Mouse (Mus musculus) forebrain, embryonic 14.5 days (tissue): ENCODE measurements around the gene Ninl. TPM values are rescaled to one million over a fixed set of nuclear protein-coding genes. Genes with fewer than 3 reads are reported as not detected.
"Not testable (repeated sequence)": the region's sequence is repeated elsewhere in the genome, so short reads cannot be mapped to it uniquely, and the experiment has no call there.

Source experiments
- ATAC-seq: fragments of 200-750 bp; cut with Nextera tagmentation; 2 replicates; pipeline ENCODE4 v1.8.0; 2017; ENCODE audit warnings: mild to moderate bottlenecking, moderate library complexity
- DNase-seq: peaks from one replicate; pipeline ENCODE4 v3.0.0-alpha.2; 2015; ENCODE audit warnings: low spot score
- H3K27ac ChIP-seq: fragments of 300-500 bp; sonication (generic); 2 replicates; pipeline ENCODE4 v1.5.1; 2014; ENCODE audit warnings: low read depth, mild to moderate bottlenecking, control low read depth, low read length, moderate library complexity
- H3K27me3 ChIP-seq: fragments of 300-500 bp; sonication (generic); replicated peaks from 2 replicates; pipeline ENCODE4 v1.6.1; 2014; ENCODE audit warnings: low read length, control low read depth, mixed read lengths; ENCODE audit not compliant: control insufficient read depth, insufficient read depth
- H3K36me3 ChIP-seq: fragments of 300-500 bp; sonication (generic); 2 replicates; pipeline ENCODE4 v1.6.1; 2014; ENCODE audit warnings: low read length, control low read depth; ENCODE audit not compliant: control insufficient read depth, insufficient read depth
- H3K4me1 ChIP-seq: fragments of 300-500 bp; sonication (generic); 2 replicates; pipeline ENCODE4 v1.6.1; 2014; ENCODE audit warnings: antibody characterized with exemption, low read length, control low read depth; ENCODE audit not compliant: control insufficient read depth, insufficient read depth
- H3K4me2 ChIP-seq: fragments of 300-500 bp; sonication (generic); 2 replicates; pipeline ENCODE4 v1.6.1; 2014; ENCODE audit warnings: mild to moderate bottlenecking, control low read depth, low read length
- H3K4me3 ChIP-seq: fragments of 300-500 bp; sonication (generic); 2 replicates; pipeline ENCODE4 v1.5.1; 2014; ENCODE audit warnings: low read depth, low read length, control low read depth
- H3K9ac ChIP-seq: fragments of 300-500 bp; sonication (generic); 2 replicates; pipeline ENCODE4 v1.6.1; 2014; ENCODE audit warnings: mild to moderate bottlenecking, low read length, control low read depth, moderate library complexity
- H3K9me3 ChIP-seq: fragments of 300-500 bp; sonication (generic); replicated peaks from 2 replicates; pipeline ENCODE4 v1.6.1; 2016; ENCODE audit warnings: low read length, control low read depth, mixed read lengths; ENCODE audit not compliant: control insufficient read depth
- WGBS: fragments of 180-500 bp; shearing (Covaris S2); extraction: QIAGEN DNeasy Blood & Tissue Kit; methylation state at CpG from one replicate; pipeline ENCODE4 v1.1.7; 2014; 5-methylcytosine and 5-hydroxymethylcytosine counted together
- polyA plus RNA-seq: library from polyadenylated mRNA; unstranded; fragments of >200 nt; fragmentation: Nextera tagmentation; extraction: Ambion mirVana; gene quantifications from 2 replicates; pipeline ENCODE4 v1.2.1, GENCODE M21; 2014

Ninl gene
- polyA plus RNA-seq, 1 experiment from 2014 or later = 7.3 TPM

- Histone ChIP-seq H3K9me3 (no peaks in the 10 kb centered on the region), H3K9ac (no peak overlapping the region), H3K36me3 (peaks cover 62% of the 10 kb centered on the region), H3K4me1 (no peaks in the 10 kb centered on the region), H3K4me2 (no peak overlapping the region), H3K4me3 (no peak overlapping the region), H3K27ac (no peak overlapping the region), H3K27me3 (no peaks in the 10 kb centered on the region)
- 92% methylated on average over 3 of the region's 3 CpGs for WGBS
- ATAC-seq (no peak), DNase-seq (no peak)
Measured at GRCm38 (mm10) chr2:150949652-150950051, 89.5 kb downstream of the Ninl start.

GRCm38 (mm10) chr2:150948786-150949185 lies 90.4 kb downstream of the Ninl start:
- no peaks in the 10 kb centered on the region for H3K4me1 ChIP-seq
- 83% methylated on average over 5 of the region's 5 CpGs for WGBS
- no peak overlapping the region for H3K27ac ChIP-seq
- no peak for ATAC-seq
- H3K9me3 ChIP-seq = no peaks in the 10 kb centered on the region
- no peaks in the 10 kb centered on the region for H3K27me3 ChIP-seq
- peaks cover 63% of the 10 kb centered on the region for H3K36me3 ChIP-seq
- H3K4me2 ChIP-seq = no peak overlapping the region
- no peak overlapping the region for H3K9ac ChIP-seq
- DNase-seq = no peak
- no peak overlapping the region for H3K4me3 ChIP-seq

- H3K36me3 ChIP-seq = peaks cover 65% of the 10 kb centered on the region
- H3K4me2 ChIP-seq, H3K4me3 ChIP-seq, H3K9ac ChIP-seq, ATAC-seq, H3K27ac ChIP-seq, DNase-seq, H3K27me3 ChIP-seq, H3K9me3 ChIP-seq, H3K4me1 ChIP-seq: not testable (repeated sequence)
- WGBS = 92% methylated on average over 12 of the region's 12 CpGs
Measured at GRCm38 (mm10) chr2:150947880-150948611, 91.1 kb downstream of the Ninl start.

- not testable (repeated sequence) for H3K4me1 ChIP-seq, ATAC-seq, H3K9ac ChIP-seq, H3K9me3 ChIP-seq, H3K4me3 ChIP-seq, DNase-seq, H3K4me2 ChIP-seq, H3K27ac ChIP-seq, H3K27me3 ChIP-seq
- peaks cover 60% of the 10 kb centered on the region for H3K36me3 ChIP-seq
- WGBS = 90% methylated on average over 5 of the region's 5 CpGs
Measured at GRCm38 (mm10) chr2:150947341-150947740, 91.8 kb downstream of the Ninl start.

GRCm38 (mm10) chr2:150944017-150944416 lies 95.2 kb downstream of the Ninl start:
- ATAC-seq (no peak), DNase-seq (no peak)
- WGBS = 94% methylated on average over 5 of the region's 5 CpGs
- no peak overlapping the region for H3K4me3 ChIP-seq
- no peaks in the 10 kb centered on the region for H3K27me3 ChIP-seq
- H3K9me3 ChIP-seq = no peaks in the 10 kb centered on the region
- peaks cover 50% of the 10 kb centered on the region for H3K36me3 ChIP-seq
- H3K4me1 ChIP-seq = no peaks in the 10 kb centered on the region
- H3K27ac ChIP-seq = no peak overlapping the region
- no peak overlapping the region for H3K4me2 ChIP-seq
- H3K9ac ChIP-seq = no peak overlapping the region

- H3K9ac ChIP-seq = no peak overlapping the region
- H3K27me3 ChIP-seq = no peaks in the 10 kb centered on the region
- H3K4me2 ChIP-seq = no peak overlapping the region
- no peaks in the 10 kb centered on the region for H3K9me3 ChIP-seq
- H3K27ac ChIP-seq = no peak overlapping the region
- H3K4me1 ChIP-seq = no peaks in the 10 kb centered on the region
- 98% methylated on average over 4 of the region's 4 CpGs for WGBS
- no peak for DNase-seq
- peaks cover 53% of the 10 kb centered on the region for H3K36me3 ChIP-seq
- ATAC-seq = no peak
- H3K4me3 ChIP-seq = no peak overlapping the region
Measured at GRCm38 (mm10) chr2:150934659-150935058, 104.5 kb downstream of the Ninl start.

- Histone ChIP-seq H3K9ac (no peak overlapping the region), H3K27ac (no peak overlapping the region), H3K9me3 (no peaks in the 10 kb centered on the region), H3K27me3 (no peaks in the 10 kb centered on the region), H3K4me1 (no peaks in the 10 kb centered on the region), H3K4me3 (no peak overlapping the region), H3K36me3 (peaks cover 51% of the 10 kb centered on the region), H3K4me2 (no peak overlapping the region)
- DNase-seq = no peak
- ATAC-seq = no peak
- 90% methylated on average over 19 of the region's 19 CpGs for WGBS
Measured at GRCm38 (mm10) chr2:150933482-150933881, 105.7 kb downstream of the Ninl start.

- WGBS = 43% methylated on average over 3 of the region's 3 CpGs
- no peak for ATAC-seq
- Histone ChIP-seq H3K27me3 (no peaks in the 10 kb centered on the region), H3K9ac (no peak overlapping the region), H3K4me3 (no peak overlapping the region), H3K4me2 (no peak overlapping the region), H3K36me3 (peaks cover 46% of the 10 kb centered on the region), H3K27ac (no peak overlapping the region), H3K4me1 (no peaks in the 10 kb centered on the region), H3K9me3 (no peaks in the 10 kb centered on the region)
- no peak for DNase-seq
Measured at GRCm38 (mm10) chr2:150930806-150931205, 108.4 kb downstream of the Ninl start.

- ATAC-seq (no peak), DNase-seq (no peak)
- Histone ChIP-seq H3K4me3 (no peak overlapping the region), H3K4me1 (no peaks in the 10 kb centered on the region), H3K27me3 (no peaks in the 10 kb centered on the region), H3K36me3 (peaks cover 37% of the 10 kb centered on the region), H3K9me3 (no peaks in the 10 kb centered on the region), H3K4me2 (no peak overlapping the region), H3K9ac (no peak overlapping the region), H3K27ac (no peak overlapping the region)
- WGBS = 89% methylated on average over 6 of the region's 6 CpGs
Measured at GRCm38 (mm10) chr2:150929156-150929555, 110.0 kb downstream of the Ninl start.
